Mouse (Mus musculus) CH12.LX (cell line): ENCODE measurements around the gene Stk39. TPM values are rescaled to one million over a fixed set of nuclear protein-coding genes. Genes with fewer than 3 reads are reported as not detected.

ENCODE experiments used
- DNase-seq: peaks from one replicate; pipeline ENCODE4 v3.0.0-alpha.2; 2013; ENCODE audit errors: extremely low read depth
- H3K27ac ChIP-seq: 2 replicates; pipeline ENCODE4 v1.5.1; 2012; ENCODE audit warnings: low read depth, mild to moderate bottlenecking, control low read depth, moderate library complexity; ENCODE audit not compliant: insufficient read depth
- H3K27me3 ChIP-seq: replicated peaks from 2 replicates; pipeline ENCODE3; 2012; ENCODE audit warnings: inconsistent platforms
- H3K36me3 ChIP-seq, 2 experiments: replicated peaks in 1 of 2; 2 replicates each; pipeline versions ENCODE3 to v1.6.1; 2012; ENCODE audit warnings: inconsistent platforms in 1 of 2, low read length in 1 of 2, mild to moderate bottlenecking in 1 of 2, mixed read lengths in 1 of 2, moderate library complexity in 1 of 2; ENCODE audit not compliant: control insufficient read depth in 1 of 2, insufficient read depth in 1 of 2
- H3K4me1 ChIP-seq, 2 experiments: 2 replicates each; pipeline ENCODE4 v1.6.1; 2012; ENCODE audit warnings: inconsistent platforms in 1 of 2, moderate library complexity in 1 of 2; ENCODE audit not compliant: insufficient read depth in 2 of 2, control insufficient read depth in 1 of 2
- H3K4me2 ChIP-seq: 2 replicates; pipeline ENCODE4 v1.6.1; 2012; ENCODE audit warnings: low read depth, mild to moderate bottlenecking, control low read depth; ENCODE audit not compliant: poor library complexity, insufficient read depth, severe bottlenecking
- H3K4me3 ChIP-seq, 3 experiments: fragments of 150-350 bp in 1 of 3; sonication (generic) in 1 of 3; replicated peaks in 1 of 3; 2 replicates each; pipeline versions ENCODE3 to v1.5.1; 2011 to 2012; ENCODE audit warnings: low read depth in 2 of 3, low read length in 2 of 3, mild to moderate bottlenecking in 2 of 3, moderate library complexity in 2 of 3, control low read depth in 1 of 3, improper control_type of control experiment in 1 of 3, inconsistent platforms in 1 of 3, mixed read lengths in 1 of 3; ENCODE audit not compliant: poor library complexity in 1 of 3
- H3K79me2 ChIP-seq: replicated peaks from 2 replicates; pipeline ENCODE4 v1.6.1; 2012; ENCODE audit warnings: mild to moderate bottlenecking, moderate library complexity; ENCODE audit not compliant: control insufficient read depth, poor library complexity, insufficient read depth, severe bottlenecking; ENCODE audit errors: extremely low read depth
- H3K9ac ChIP-seq: 2 replicates; pipeline ENCODE4 v1.6.1; 2012; ENCODE audit warnings: low read depth, mild to moderate bottlenecking, control low read depth, moderate library complexity; ENCODE audit not compliant: insufficient read depth
- H3K9me3 ChIP-seq: replicated peaks from 2 replicates; pipeline ENCODE3; 2012; ENCODE audit warnings: low read length, inconsistent platforms, mixed read lengths
- E2F4 ChIP-seq: IDR thresholded peaks from 2 replicates; pipeline ENCODE4 v1.6.1; 2011; ENCODE audit warnings: low read depth, low read length, improper control_type of control experiment; ENCODE audit not compliant: insufficient replicate concordance
- EP300 ChIP-seq: IDR thresholded peaks from 2 replicates; pipeline ENCODE4 v1.6.1; 2011; ENCODE audit warnings: low read length, improper control_type of control experiment
- ETS1 ChIP-seq: conservative IDR thresholded peaks from 2 replicates; pipeline ENCODE4 v1.6.1; 2012; ENCODE audit warnings: low read depth, mild to moderate bottlenecking, inconsistent platforms, low read length, improper control_type of control experiment, moderate library complexity
- GABPA ChIP-seq: IDR thresholded peaks from 2 replicates; pipeline ENCODE4 v1.6.1; 2012; ENCODE audit warnings: low read depth, low read length, improper control_type of control experiment, inconsistent platforms; ENCODE audit not compliant: insufficient replicate concordance
- HCFC1 ChIP-seq: IDR thresholded peaks from 2 replicates; pipeline ENCODE4 v1.6.1; 2012; ENCODE audit warnings: low read depth, mild to moderate bottlenecking, inconsistent platforms, low read length, improper control_type of control experiment
- IRF4 ChIP-seq: IDR thresholded peaks from 2 replicates; pipeline ENCODE4 v1.6.1; 2014; ENCODE audit warnings: low read depth, mild to moderate bottlenecking, inconsistent platforms, low read length, improper control_type of control experiment
- JUN ChIP-seq: IDR thresholded peaks from 2 replicates; pipeline ENCODE4 v1.6.1; 2011; ENCODE audit warnings: low read depth, mild to moderate bottlenecking, low read length, improper control_type of control experiment, moderate library complexity; ENCODE audit not compliant: insufficient read depth
- JUND ChIP-seq: conservative IDR thresholded peaks from 2 replicates; pipeline ENCODE4 v1.6.1; 2011; ENCODE audit warnings: low read depth, low read length, improper control_type of control experiment
- KAT2A ChIP-seq: IDR thresholded peaks from 2 replicates; pipeline ENCODE4 v1.6.1; 2012; ENCODE audit warnings: low read length, improper control_type of control experiment, inconsistent platforms; ENCODE audit not compliant: insufficient replicate concordance
- MEF2A ChIP-seq: IDR thresholded peaks from 2 replicates; pipeline ENCODE4 v1.6.1; 2014; ENCODE audit warnings: low read depth, mild to moderate bottlenecking, inconsistent platforms, low read length, improper control_type of control experiment, borderline replicate concordance
- MXI1 ChIP-seq: IDR thresholded peaks from 2 replicates; pipeline ENCODE4 v1.6.1; 2011; ENCODE audit warnings: mild to moderate bottlenecking, low read depth, low read length, improper control_type of control experiment
- MYC ChIP-seq: IDR thresholded peaks from 2 replicates; pipeline ENCODE4 v1.6.1; 2011; ENCODE audit warnings: low read depth, mild to moderate bottlenecking, improper control_type of control experiment, low read length
- NELFE ChIP-seq: IDR thresholded peaks from 2 replicates; pipeline ENCODE4 v1.6.1; 2011; ENCODE audit warnings: low read depth, low read length, improper control_type of control experiment
- NRF1 ChIP-seq: IDR thresholded peaks from 2 replicates; pipeline ENCODE4 v1.6.1; 2014; ENCODE audit warnings: low read depth, mild to moderate bottlenecking, inconsistent platforms, low read length, improper control_type of control experiment, moderate library complexity
- POLR2A ChIP-seq: IDR thresholded peaks from 2 replicates; pipeline ENCODE4 v1.6.1; 2011; ENCODE audit warnings: low read depth, mild to moderate bottlenecking, improper control_type of control experiment, low read length
- POLR2AphosphoS2 ChIP-seq: IDR thresholded peaks from 2 replicates; pipeline ENCODE4 v1.6.1; 2011; ENCODE audit warnings: low read depth, low read length, improper control_type of control experiment
- RAD21 ChIP-seq: IDR thresholded peaks from 2 replicates; pipeline ENCODE4 v1.6.1; 2011; ENCODE audit warnings: low read depth, mild to moderate bottlenecking, low read length, improper control_type of control experiment, moderate library complexity
- RCOR1 ChIP-seq: conservative IDR thresholded peaks from 2 replicates; pipeline ENCODE4 v1.6.1; 2012; ENCODE audit warnings: low read depth, mild to moderate bottlenecking, inconsistent platforms, low read length, improper control_type of control experiment
- TBP ChIP-seq: conservative IDR thresholded peaks from 2 replicates; pipeline ENCODE4 v1.6.1; 2011; ENCODE audit warnings: low read depth, low read length, improper control_type of control experiment
- USF2 ChIP-seq: conservative IDR thresholded peaks from 2 replicates; pipeline ENCODE4 v1.6.1; 2011; ENCODE audit warnings: low read depth, low read length, improper control_type of control experiment
- ZC3H11A ChIP-seq: IDR thresholded peaks from 2 replicates; pipeline ENCODE4 v1.6.1; 2012; ENCODE audit warnings: low read depth, mild to moderate bottlenecking, inconsistent platforms, low read length, improper control_type of control experiment
- ZKSCAN1 ChIP-seq: IDR thresholded peaks from 2 replicates; pipeline ENCODE4 v1.6.1; 2012; ENCODE audit warnings: low read depth, inconsistent platforms, low read length, improper control_type of control experiment, borderline replicate concordance
- ZMIZ1 ChIP-seq: IDR thresholded peaks from 2 replicates; pipeline ENCODE4 v1.6.1; 2012; ENCODE audit warnings: low read depth, mild to moderate bottlenecking, inconsistent platforms, low read length, improper control_type of control experiment
- ZNF384 ChIP-seq: IDR thresholded peaks from 2 replicates; pipeline ENCODE4 v1.6.1; 2012; ENCODE audit warnings: low read depth, low read length, improper control_type of control experiment, inconsistent platforms
- dilution Hi-C: fragments of 300-500 bp; cut with MboI; formaldehyde crosslinking; loops from 2 replicates; pipeline ENCODE4 v1.14.3; 2020; ENCODE audit warnings: low sequenced_read_pairs; ENCODE audit not compliant: extremely low pct_unique_long_range_greater_than_20kb, extremely low pct_ligation_motif_present
- in situ Hi-C: fragments of 300-500 bp; cut with MboI; formaldehyde crosslinking; loops from 3 replicates; pipeline ENCODE4 v1.14.3; 2019; ENCODE audit warnings: low sequenced_read_pairs, low pct_ligation_motif_present, low pct_unique_long_range_greater_than_20kb, mixed read lengths
- polyA plus RNA-seq: library from polyadenylated mRNA; unstranded; fragments of >175 nt; gene quantifications from 2 replicates; pipeline ENCODE4 v1.2.1, GENCODE M21; 2012; ENCODE audit warnings: low read depth; ENCODE audit not compliant: insufficient read length
- total RNA-seq, 2 experiments: library from RNA; depleted of rRNA; stranded (reverse); fragments of 300-350 nt in 1 of 2; fragments of >200 nt in 1 of 2; gene quantifications; 2 replicates each; pipeline ENCODE4 v1.2.3; 2012 to 2014

Stk39 gene
- total and polyA plus RNA-seq, 3 experiments, result not detected

DNA sequence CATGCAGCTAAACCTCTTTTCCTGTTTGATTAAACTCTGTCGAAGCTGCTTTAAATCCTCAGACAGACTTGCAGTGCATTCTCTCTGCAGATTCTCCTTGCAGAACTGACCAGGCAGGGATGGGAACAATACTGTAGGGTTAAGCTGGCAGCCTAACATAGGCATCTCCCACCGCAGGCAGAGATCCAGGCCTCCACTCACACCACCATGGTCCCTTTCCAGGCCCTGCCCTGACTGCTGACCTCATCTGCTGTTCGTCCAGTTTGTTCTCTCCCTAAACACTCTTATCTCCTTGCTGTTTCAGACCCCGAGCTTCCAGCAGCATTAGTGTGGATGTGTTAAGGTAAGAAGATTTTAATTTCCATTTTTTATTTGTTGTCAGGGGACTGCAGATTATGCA is 182.1 kb downstream of the Stk39 start:
- H3K9me3 ChIP-seq, result peaks cover 64% of the 10 kb centered on the region
- dilution Hi-C loops (no loop called here), in situ Hi-C loops (no loop called here)
- no peak for DNase-seq
- H3K79me2 ChIP-seq, result no peaks in the 10 kb centered on the region
- no peak overlapping the region for H3K9ac ChIP-seq
- H3K4me1 ChIP-seq, result no peaks in the 10 kb centered on the region
- H3K36me3 ChIP-seq, result no peaks in the 10 kb centered on the region
- no peak for TF ChIP-seq POLR2A
- TF ChIP-seq TBP, result no peak
- no peak for TF ChIP-seq MYC
- no peak for TF ChIP-seq ETS1
- TF ChIP-seq IRF4, result no peak
- no peak for TF ChIP-seq ZMIZ1
- no peak for TF ChIP-seq EP300
- no peak for TF ChIP-seq ZNF384
- no peak for TF ChIP-seq MEF2A
- no peak for TF ChIP-seq USF2
- TF ChIP-seq HCFC1, result no peak
- no peak for TF ChIP-seq RCOR1
- TF ChIP-seq POLR2AphosphoS2, result no peak
- TF ChIP-seq GABPA, result no peak
- no peak overlapping the region for H3K27ac ChIP-seq
- no peak overlapping the region for H3K4me2 ChIP-seq
- H3K27me3 ChIP-seq, result no peaks in the 10 kb centered on the region
- no peak overlapping the region for H3K4me3 ChIP-seq

DNA sequence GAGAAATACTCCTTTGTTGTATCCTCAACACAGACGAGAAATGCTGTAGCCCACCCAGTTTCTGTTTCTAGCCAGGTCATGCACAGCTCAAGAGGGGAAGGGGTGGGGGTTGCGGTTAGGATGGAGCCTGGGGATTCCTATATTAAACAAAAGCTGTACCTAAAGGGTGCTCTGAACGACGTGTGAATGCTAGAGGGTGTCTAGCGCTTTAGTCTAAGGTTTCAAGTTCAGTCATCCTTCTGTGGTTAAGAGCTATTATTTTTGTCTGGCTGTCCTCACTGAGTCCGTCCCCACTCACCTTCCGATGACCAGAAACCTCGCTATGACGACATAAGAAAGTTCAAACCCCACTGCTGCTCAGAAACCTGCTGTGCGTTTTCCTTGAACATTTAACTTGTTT is 182.9 kb downstream of the Stk39 start:
- dilution Hi-C loops, result no loop called here
- Histone ChIP-seq H3K9ac (no peak overlapping the region), H3K36me3 (no peaks in the 10 kb centered on the region), H3K79me2 (no peaks in the 10 kb centered on the region), H3K4me3 (no peak overlapping the region), H3K27ac (no peak overlapping the region), H3K9me3 (peaks cover 67% of the 10 kb centered on the region), H3K4me1 (no peaks in the 10 kb centered on the region), H3K27me3 (no peaks in the 10 kb centered on the region)
- in situ Hi-C loops, result no loop called here
- no peak for DNase-seq
- no peak for TF ChIP-seq JUN
- TF ChIP-seq GABPA, result no peak
- no peak for TF ChIP-seq HCFC1
- no peak for TF ChIP-seq MXI1
- no peak for TF ChIP-seq ZKSCAN1
- no peak for TF ChIP-seq EP300
- no peak for TF ChIP-seq TBP
- no peak for TF ChIP-seq KAT2A
- no peak for TF ChIP-seq NELFE
- TF ChIP-seq NRF1, result no peak
- no peak for TF ChIP-seq JUND
- no peak for TF ChIP-seq ZMIZ1
- TF ChIP-seq ZNF384, result no peak
- TF ChIP-seq ZC3H11A, result no peak
- no peak for TF ChIP-seq E2F4
- no peak for TF ChIP-seq POLR2A
- TF ChIP-seq RAD21, result no peak
- TF ChIP-seq, all 38 proteins: peak for 0
- H3K4me2 ChIP-seq, result no peak overlapping the region
